Mouse (Mus musculus): Measurements from ENCODE around the gene Coro2b. TPM values are rescaled to one million over a fixed set of nuclear protein-coding genes. Genes with fewer than 3 reads are reported as not detected.

The Coro2b gene
- polyA plus RNA-seq, 1 experiment from 2014 or later = 19.9 TPM

- no peaks in the 10 kb centered on the region for H3K36me3 ChIP-seq (ENCODE audit: insufficient read depth, low read length)
- H3K9ac ChIP-seq (replicated peaks; ENCODE audit: low read length) = no peak overlapping the region
- WGBS = 47% methylated on average over 8 of the region's 8 CpGs
- H3K27ac ChIP-seq (ENCODE audit: low read length) = no peak overlapping the region
- ATAC-seq (ENCODE audit: low FRiP score, low TSS enrichment) = no peak
- H3K4me1 ChIP-seq (ENCODE audit: insufficient read depth, low read length) = peaks cover 2% of the 10 kb centered on the region; the same call in 1 of the 2 replicates
- H3K9me3 ChIP-seq (ENCODE audit: low read length) = no peaks in the 10 kb centered on the region
- H3K4me2 ChIP-seq (replicated peaks; ENCODE audit: low read depth, low read length) = no peak overlapping the region
- H3K27me3 ChIP-seq (ENCODE audit: insufficient read depth, low read length) = no peaks in the 10 kb centered on the region
- no peak overlapping the region for H3K4me3 ChIP-seq (ENCODE audit: low read length)
Measured at GRCm38 (mm10) chr9:62541182-62541581, 4.3 kb upstream of the Coro2b start.

- Histone ChIP-seq H3K9ac (replicated peaks; ENCODE audit: low read length) (no peak overlapping the region), H3K36me3 (ENCODE audit: insufficient read depth, low read length) (no peaks in the 10 kb centered on the region), H3K27me3 (ENCODE audit: insufficient read depth, low read length) (0 out of 2 replicates have a peak, but pooled peaks cover 3% of the 10 kb centered on the region), H3K4me3 (ENCODE audit: low read length) (no peak overlapping the region), H3K4me1 (ENCODE audit: insufficient read depth, low read length) (peaks cover 6% of the 10 kb centered on the region; the same call in 1 of the 2 replicates), H3K9me3 (ENCODE audit: low read length) (no peaks in the 10 kb centered on the region), H3K27ac (ENCODE audit: low read length) (no peak overlapping the region), H3K4me2 (replicated peaks; ENCODE audit: low read depth, low read length) (no peak overlapping the region)
- no peak for ATAC-seq (ENCODE audit: low FRiP score, low TSS enrichment)
- 61% methylated on average over 10 of the region's 10 CpGs for WGBS
Measured at GRCm38 (mm10) chr9:62540736-62541135, 3.9 kb upstream of the Coro2b start.

DNA sequence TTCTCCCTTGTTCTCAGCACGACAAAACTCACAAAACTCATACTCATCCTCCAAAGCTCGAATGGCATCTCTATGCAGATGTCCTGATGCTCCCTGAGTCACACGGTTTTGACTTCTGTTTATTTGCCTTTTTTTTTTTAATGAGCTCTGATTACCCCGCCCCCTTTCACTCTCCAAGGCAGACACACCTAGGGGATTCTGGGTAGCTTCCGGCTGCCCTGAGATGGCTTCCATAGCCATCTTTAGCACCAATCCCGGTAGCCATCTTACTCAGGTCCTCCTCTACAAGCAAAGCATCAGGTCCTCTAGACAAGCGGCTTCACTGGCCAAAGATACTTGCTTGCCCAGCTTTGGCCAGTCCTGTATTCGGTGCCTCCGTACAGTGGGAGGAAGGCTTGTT, 3.3 kb upstream of the Coro2b start:
- whole genome bisulfite sequencing = 80% methylated on average over 9 of the region's 9 CpGs
- Histone ChIP-seq H3K27ac (ENCODE audit: low read length) (no peak overlapping the region), H3K9me3 (ENCODE audit: low read length) (no peaks in the 10 kb centered on the region), H3K4me1 (ENCODE audit: insufficient read depth, low read length) (peaks cover 7% of the 10 kb centered on the region), H3K27me3 (ENCODE audit: insufficient read depth, low read length) (0 out of 2 replicates have a peak, but pooled peaks cover 5% of the 10 kb centered on the region), H3K9ac (replicated peaks; ENCODE audit: low read length) (no peak overlapping the region), H3K4me3 (ENCODE audit: low read length) (no peak overlapping the region), H3K4me2 (replicated peaks; ENCODE audit: low read depth, low read length) (no peak overlapping the region), H3K36me3 (ENCODE audit: insufficient read depth, low read length) (no peaks in the 10 kb centered on the region)
- ATAC-seq (ENCODE audit: low FRiP score, low TSS enrichment) = no peak

DNA sequence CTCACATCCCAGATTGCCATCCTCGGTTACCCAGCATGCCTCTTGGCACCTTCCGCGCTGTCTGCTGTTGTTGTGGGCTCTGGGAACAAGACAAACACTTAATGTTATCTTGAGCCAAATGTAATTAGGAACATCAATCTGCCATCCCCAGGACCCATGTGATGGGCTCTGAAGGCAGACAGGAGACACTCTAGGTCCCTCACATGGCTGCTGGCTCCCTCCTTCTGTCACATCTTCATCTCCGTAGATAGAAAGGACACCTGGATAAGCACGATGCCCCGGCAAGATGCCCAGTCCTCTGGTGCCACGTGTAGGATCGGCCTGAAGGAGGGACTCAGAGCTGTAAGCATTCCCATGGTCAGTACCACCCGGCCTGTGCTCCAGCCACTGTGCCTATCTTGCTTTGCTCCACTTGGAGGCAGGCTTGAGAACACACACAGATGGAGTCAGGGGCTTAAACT, 2.4 kb upstream of the Coro2b start:
- no peaks in the 10 kb centered on the region for H3K36me3 ChIP-seq (ENCODE audit: insufficient read depth, low read length)
- no peaks in the 10 kb centered on the region for H3K9me3 ChIP-seq (ENCODE audit: low read length)
- H3K4me3 ChIP-seq (ENCODE audit: low read length) = no peak overlapping the region
- no peak overlapping the region for H3K9ac ChIP-seq (replicated peaks; ENCODE audit: low read length)
- 0 out of 2 replicates have a peak, but pooled peaks cover 5% of the 10 kb centered on the region for H3K27me3 ChIP-seq (ENCODE audit: insufficient read depth, low read length)
- no peak for ATAC-seq (ENCODE audit: low FRiP score, low TSS enrichment)
- 88% methylated on average over 9 of the region's 9 CpGs for WGBS
- no peak overlapping the region for H3K27ac ChIP-seq (ENCODE audit: low read length)
- peaks cover 7% of the 10 kb centered on the region for H3K4me1 ChIP-seq (ENCODE audit: insufficient read depth, low read length)
- no peak overlapping the region for H3K4me2 ChIP-seq (replicated peaks; ENCODE audit: low read depth, low read length)

GRCm38 (mm10) chr9:62537941-62538340, 1.1 kb upstream of the Coro2b start:
- no peak for ATAC-seq (ENCODE audit: low FRiP score, low TSS enrichment)
- 0 out of 2 replicates have a peak, but pooled peaks cover 5% of the 10 kb centered on the region for H3K27me3 ChIP-seq (ENCODE audit: insufficient read depth, low read length)
- no peaks in the 10 kb centered on the region for H3K36me3 ChIP-seq (ENCODE audit: insufficient read depth, low read length)
- no peak overlapping the region for H3K4me3 ChIP-seq (ENCODE audit: low read length)
- peaks cover 9% of the 10 kb centered on the region for H3K4me1 ChIP-seq (ENCODE audit: insufficient read depth, low read length)
- H3K4me2 ChIP-seq (replicated peaks; ENCODE audit: low read depth, low read length) = no peak overlapping the region
- no peak overlapping the region for H3K9ac ChIP-seq (replicated peaks; ENCODE audit: low read length)
- H3K9me3 ChIP-seq (ENCODE audit: low read length) = no peaks in the 10 kb centered on the region
- H3K27ac ChIP-seq (ENCODE audit: low read length) = no peak overlapping the region
- 80% methylated on average over 6 of the region's 6 CpGs for WGBS

DNA sequence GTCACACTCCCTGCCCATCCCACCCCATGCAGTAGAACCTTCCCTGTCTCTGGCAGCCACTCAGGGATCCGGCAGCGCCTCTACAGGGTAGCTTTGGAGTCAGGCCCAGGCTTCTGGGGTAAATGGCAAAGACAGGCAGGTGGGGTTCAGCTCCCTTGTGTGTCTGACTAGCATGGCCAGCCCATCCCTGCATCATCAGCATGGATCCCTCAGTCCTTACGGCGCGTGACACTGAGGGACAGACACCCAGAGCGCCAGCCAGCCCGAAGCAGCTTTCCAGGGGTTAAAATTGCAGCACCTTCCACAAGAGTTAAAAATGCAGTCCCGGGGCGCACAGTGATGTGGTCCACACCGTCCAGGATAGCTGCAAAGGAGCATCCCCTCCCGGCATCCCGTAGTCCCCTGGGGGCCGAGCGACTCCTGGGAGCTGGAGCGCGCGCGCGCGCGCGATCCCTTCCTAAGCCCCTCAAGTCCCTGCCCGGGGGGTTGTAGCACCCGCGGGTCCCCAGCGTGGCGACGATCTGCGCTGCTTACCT, 657 bp downstream of the Coro2b start:
- Histone ChIP-seq H3K36me3 (ENCODE audit: insufficient read depth, low read length) (no peaks in the 10 kb centered on the region), H3K9ac (replicated peaks; ENCODE audit: low read length) (peak overlapping the region; percentile 82), H3K9me3 (ENCODE audit: low read length) (no peaks in the 10 kb centered on the region), H3K4me2 (replicated peaks; ENCODE audit: low read depth, low read length) (peak overlapping the region; percentile 88), H3K4me1 (ENCODE audit: insufficient read depth, low read length) (peaks cover 27% of the 10 kb centered on the region), H3K27ac (ENCODE audit: low read length) (peak overlapping the region; percentile 13), H3K4me3 (ENCODE audit: low read length) (peak overlapping the region; percentile 72), H3K27me3 (ENCODE audit: insufficient read depth, low read length) (0 out of 2 replicates have a peak, but pooled peaks cover 5% of the 10 kb centered on the region)
- 2% methylated on average over 29 of the region's 29 CpGs for WGBS
- peak; percentile 19; the same call in 1 of the 2 replicates for ATAC-seq (ENCODE audit: low FRiP score, low TSS enrichment)

DNA sequence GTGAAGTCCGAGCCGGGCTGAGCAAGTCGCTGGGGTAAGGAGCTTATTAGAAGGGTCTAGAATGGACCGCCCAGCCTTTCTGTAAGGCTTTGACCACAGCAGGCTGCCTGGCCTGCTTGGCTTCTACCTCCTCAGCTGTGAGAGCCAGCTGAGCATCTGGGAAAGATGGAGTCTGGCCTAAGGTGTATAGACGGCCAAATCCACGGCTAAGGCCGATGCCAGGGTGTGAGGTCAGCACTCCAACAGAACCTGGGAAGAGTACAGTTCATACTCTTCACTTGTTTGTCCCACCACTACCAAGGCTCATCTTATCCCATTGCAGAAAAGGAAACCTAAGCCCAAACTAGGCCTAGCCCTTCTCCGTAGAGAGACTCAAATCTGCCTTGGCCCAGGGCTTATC, 1.3 kb downstream of the Coro2b start:
- H3K27me3 ChIP-seq (ENCODE audit: insufficient read depth, low read length) = 0 out of 2 replicates have a peak, but pooled peaks cover 5% of the 10 kb centered on the region
- H3K4me3 ChIP-seq (ENCODE audit: low read length) = peak overlapping the region; percentile 72
- no peaks in the 10 kb centered on the region for H3K9me3 ChIP-seq (ENCODE audit: low read length)
- WGBS = 76% methylated on average over 8 of the region's 8 CpGs
- no peak overlapping the region for H3K27ac ChIP-seq (ENCODE audit: low read length)
- ATAC-seq (ENCODE audit: low FRiP score, low TSS enrichment) = no peak
- peaks cover 33% of the 10 kb centered on the region for H3K4me1 ChIP-seq (ENCODE audit: insufficient read depth, low read length)
- peak overlapping the region; percentile 88 for H3K4me2 ChIP-seq (replicated peaks; ENCODE audit: low read depth, low read length)
- H3K9ac ChIP-seq (replicated peaks; ENCODE audit: low read length) = peak overlapping the region; percentile 82
- no peaks in the 10 kb centered on the region for H3K36me3 ChIP-seq (ENCODE audit: insufficient read depth, low read length)

DNA sequence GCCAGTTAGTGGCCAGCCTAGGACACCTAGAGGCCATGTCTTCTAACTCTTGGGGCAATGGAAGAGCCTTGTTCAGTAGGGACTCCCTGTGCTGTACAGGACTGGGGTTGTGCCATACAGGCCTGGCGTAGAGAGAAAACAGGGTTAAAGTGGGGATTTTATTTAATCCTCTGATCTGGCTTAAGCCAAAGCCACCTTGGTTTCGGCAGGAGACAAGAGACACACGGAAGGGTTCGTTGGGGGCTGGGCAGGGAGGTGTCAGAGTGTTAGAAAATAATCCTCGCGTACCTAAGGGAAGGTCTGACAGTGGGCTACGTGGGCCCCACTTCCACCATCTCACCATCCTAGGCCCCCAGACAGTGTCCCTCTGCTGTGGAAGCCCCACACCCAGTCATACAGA, 2.2 kb downstream of the Coro2b start:
- no peaks in the 10 kb centered on the region for H3K36me3 ChIP-seq (ENCODE audit: insufficient read depth, low read length)
- H3K9ac ChIP-seq (replicated peaks; ENCODE audit: low read length) = no peak overlapping the region
- no peak for ATAC-seq (ENCODE audit: low FRiP score, low TSS enrichment)
- H3K4me3 ChIP-seq (ENCODE audit: low read length) = no peak overlapping the region
- no peak overlapping the region for H3K27ac ChIP-seq (ENCODE audit: low read length)
- WGBS = 89% methylated on average over 7 of the region's 7 CpGs
- peak overlapping the region; percentile 88; the same call in 1 of the 2 replicates for H3K4me2 ChIP-seq (replicated peaks; ENCODE audit: low read depth, low read length)
- H3K9me3 ChIP-seq (ENCODE audit: low read length) = no peaks in the 10 kb centered on the region
- H3K27me3 ChIP-seq (ENCODE audit: insufficient read depth, low read length) = 0 out of 2 replicates have a peak, but pooled peaks cover 5% of the 10 kb centered on the region
- peaks cover 40% of the 10 kb centered on the region for H3K4me1 ChIP-seq (ENCODE audit: insufficient read depth, low read length)

- WGBS = 85% methylated on average over 2 of the region's 2 CpGs
- Histone ChIP-seq H3K36me3 (ENCODE audit: insufficient read depth, low read length) (no peaks in the 10 kb centered on the region), H3K4me3 (ENCODE audit: low read length) (no peak overlapping the region), H3K9ac (replicated peaks; ENCODE audit: low read length) (no peak overlapping the region), H3K9me3 (ENCODE audit: low read length) (no peaks in the 10 kb centered on the region), H3K27me3 (ENCODE audit: insufficient read depth, low read length) (0 out of 2 replicates have a peak, but pooled peaks cover 5% of the 10 kb centered on the region), H3K4me2 (replicated peaks; ENCODE audit: low read depth, low read length) (no peak overlapping the region), H3K4me1 (ENCODE audit: insufficient read depth, low read length) (peaks cover 40% of the 10 kb centered on the region), H3K27ac (ENCODE audit: low read length) (no peak overlapping the region)
- no peak for ATAC-seq (ENCODE audit: low FRiP score, low TSS enrichment)
Measured at GRCm38 (mm10) chr9:62534158-62534557, 2.7 kb downstream of the Coro2b start.

- no peak overlapping the region for H3K4me2 ChIP-seq (replicated peaks; ENCODE audit: low read depth, low read length)
- H3K4me1 ChIP-seq (ENCODE audit: insufficient read depth, low read length) = peaks cover 40% of the 10 kb centered on the region
- H3K27ac ChIP-seq (ENCODE audit: low read length) = no peak overlapping the region; the same call in 1 of the 2 replicates
- no peak for ATAC-seq (ENCODE audit: low FRiP score, low TSS enrichment)
- H3K4me3 ChIP-seq (ENCODE audit: low read length) = no peak overlapping the region
- H3K36me3 ChIP-seq (ENCODE audit: insufficient read depth, low read length) = no peaks in the 10 kb centered on the region
- no peak overlapping the region for H3K9ac ChIP-seq (replicated peaks; ENCODE audit: low read length)
- WGBS = 77% methylated on average over 11 of the region's 11 CpGs
- H3K9me3 ChIP-seq (ENCODE audit: low read length) = no peaks in the 10 kb centered on the region
- H3K27me3 ChIP-seq (ENCODE audit: insufficient read depth, low read length) = 0 out of 2 replicates have a peak, but pooled peaks cover 5% of the 10 kb centered on the region
Measured at GRCm38 (mm10) chr9:62532876-62533275, 4.0 kb downstream of the Coro2b start.
